Mouse (Mus musculus): ENCODE measurements around the gene Vps37c. TPM values are rescaled to one million over a fixed set of nuclear protein-coding genes. Genes with fewer than 3 reads are reported as not detected.

The Vps37c gene
- total RNA-seq (2017), result 21.0 and 25.6 TPM in 2 replicates

- ATAC-seq (ENCODE audit: extremely low read depth, insufficient number of reproducible peaks, low FRiP score, poor library complexity, severe bottlenecking), result peak; percentile 87
Measured at GRCm38 (mm10) chr19:10688537-10689352, at the start of gene Vps37c. Vps37c (plus strand) TSS chr19:10688735.

GRCm38 (mm10) chr19:10640080-10640479, 48.5 kb upstream of the Vps37c start:
- no peak for ATAC-seq (ENCODE audit: extremely low read depth, insufficient number of reproducible peaks, low FRiP score, poor library complexity, severe bottlenecking)

DNA sequence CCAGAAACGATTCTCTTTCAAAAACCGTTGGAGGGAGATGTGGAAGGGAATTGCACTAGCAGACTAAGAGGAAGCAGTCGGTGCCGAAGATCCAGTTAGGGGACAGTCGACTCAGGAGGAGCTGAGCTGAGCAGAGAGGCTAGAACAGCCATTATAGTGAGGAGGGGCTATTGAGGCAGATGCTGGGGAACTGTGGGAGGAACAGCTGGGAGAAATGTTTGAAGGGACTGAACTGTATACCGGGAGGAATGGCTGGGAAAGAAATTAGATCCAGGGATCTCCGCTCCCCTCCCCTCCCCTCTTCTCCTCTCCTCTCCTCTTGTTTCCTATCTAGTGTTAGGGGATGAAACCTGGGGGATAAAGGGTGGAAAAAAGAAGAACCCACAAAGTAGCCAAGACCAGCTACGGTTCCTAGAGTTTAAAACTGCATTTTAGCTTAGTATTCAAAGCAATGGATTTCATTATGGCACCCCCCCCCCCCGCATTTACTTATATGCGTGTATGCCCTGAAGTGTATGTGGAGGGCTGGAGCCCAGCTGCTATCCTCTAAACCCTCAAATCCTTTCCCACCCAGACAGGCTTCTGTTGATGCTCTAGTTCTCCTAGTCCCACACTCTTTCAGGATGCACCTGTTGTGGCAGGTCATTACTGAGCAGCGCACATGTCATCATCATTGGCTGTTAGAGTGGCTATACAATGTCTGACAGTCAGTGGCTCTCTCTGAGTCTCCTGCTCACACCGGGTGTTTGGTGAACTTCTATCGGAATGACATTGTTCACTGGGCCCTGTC, 47.8 kb upstream of the Vps37c start:
- ATAC-seq (ENCODE audit: extremely low read depth, insufficient number of reproducible peaks, low FRiP score, poor library complexity, severe bottlenecking), result no peak

GRCm38 (mm10) chr19:10645616-10646015, 42.9 kb upstream of the Vps37c start:
- no peak for ATAC-seq (ENCODE audit: extremely low read depth, insufficient number of reproducible peaks, low FRiP score, poor library complexity, severe bottlenecking)

DNA sequence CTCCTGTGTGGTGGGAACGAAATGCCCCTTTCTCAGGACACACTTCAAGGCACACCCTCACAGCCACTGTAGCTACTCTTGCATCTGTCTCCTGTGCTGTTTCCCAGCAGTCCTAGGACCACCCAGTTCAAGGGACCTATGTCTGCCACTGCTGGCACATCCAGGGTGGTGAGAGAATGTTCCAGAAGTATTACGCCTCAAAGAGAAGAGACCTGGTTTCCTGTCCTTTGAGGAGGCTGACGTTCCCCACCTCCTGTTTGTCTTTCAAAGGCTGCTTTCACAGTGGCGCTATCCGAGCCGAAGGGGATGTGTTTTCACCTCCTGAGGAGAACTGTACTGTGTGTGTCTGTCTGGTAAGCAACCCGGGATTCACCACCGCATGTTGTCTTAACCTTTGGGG, 40.4 kb upstream of the Vps37c start:
- no peak for ATAC-seq (ENCODE audit: extremely low read depth, insufficient number of reproducible peaks, low FRiP score, poor library complexity, severe bottlenecking)

DNA sequence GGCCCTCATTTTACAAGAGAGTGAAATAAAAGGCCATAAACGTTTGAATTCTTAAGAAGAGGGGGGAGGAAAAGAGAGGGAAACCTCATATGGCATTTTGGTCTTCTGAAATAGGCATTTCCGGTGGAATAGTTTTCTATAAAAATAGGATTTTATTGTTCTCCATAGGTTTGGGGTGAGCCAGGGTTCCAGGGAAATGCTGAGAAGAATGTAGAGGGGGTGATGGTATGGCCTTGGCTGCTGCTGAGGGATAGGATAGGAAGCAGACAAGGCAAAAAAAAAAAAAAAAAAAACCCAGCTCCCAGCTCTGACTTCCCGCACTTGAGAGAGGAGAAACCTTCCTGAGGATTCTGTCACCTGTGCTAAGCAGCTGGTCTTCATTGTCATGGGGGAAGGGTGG, 32.5 kb upstream of the Vps37c start:
- ATAC-seq (ENCODE audit: extremely low read depth, insufficient number of reproducible peaks, low FRiP score, poor library complexity, severe bottlenecking), result no peak

- no peak for ATAC-seq (ENCODE audit: extremely low read depth, insufficient number of reproducible peaks, low FRiP score, poor library complexity, severe bottlenecking)
Measured at GRCm38 (mm10) chr19:10657742-10658141, 30.8 kb upstream of the Vps37c start.

GRCm38 (mm10) chr19:10658406-10658805, 30.1 kb upstream of the Vps37c start:
- no peak for ATAC-seq (ENCODE audit: extremely low read depth, insufficient number of reproducible peaks, low FRiP score, poor library complexity, severe bottlenecking)

- no peak for ATAC-seq (ENCODE audit: extremely low read depth, insufficient number of reproducible peaks, low FRiP score, poor library complexity, severe bottlenecking)
Measured at GRCm38 (mm10) chr19:10661373-10661772, 27.2 kb upstream of the Vps37c start.

DNA sequence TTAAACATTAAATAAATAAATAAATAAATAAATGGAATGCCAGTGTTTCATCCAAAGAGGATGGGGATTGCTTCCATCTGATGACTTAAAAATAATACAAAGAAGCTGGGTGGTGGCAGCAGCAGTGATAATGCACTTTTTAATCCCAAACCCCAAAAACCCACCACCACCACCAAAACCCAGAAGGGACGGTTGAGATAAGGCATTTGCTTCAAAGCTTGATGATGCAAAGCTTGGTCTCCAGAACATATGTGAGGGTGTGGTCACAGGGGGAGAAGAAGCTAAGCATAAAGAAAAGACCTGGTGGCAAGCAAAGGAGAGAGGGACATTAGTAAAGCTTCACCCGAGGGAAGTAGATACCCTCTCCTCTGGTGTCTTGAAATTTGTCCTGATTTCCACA, 26.6 kb upstream of the Vps37c start:
- no peak for ATAC-seq (ENCODE audit: extremely low read depth, insufficient number of reproducible peaks, low FRiP score, poor library complexity, severe bottlenecking)

DNA sequence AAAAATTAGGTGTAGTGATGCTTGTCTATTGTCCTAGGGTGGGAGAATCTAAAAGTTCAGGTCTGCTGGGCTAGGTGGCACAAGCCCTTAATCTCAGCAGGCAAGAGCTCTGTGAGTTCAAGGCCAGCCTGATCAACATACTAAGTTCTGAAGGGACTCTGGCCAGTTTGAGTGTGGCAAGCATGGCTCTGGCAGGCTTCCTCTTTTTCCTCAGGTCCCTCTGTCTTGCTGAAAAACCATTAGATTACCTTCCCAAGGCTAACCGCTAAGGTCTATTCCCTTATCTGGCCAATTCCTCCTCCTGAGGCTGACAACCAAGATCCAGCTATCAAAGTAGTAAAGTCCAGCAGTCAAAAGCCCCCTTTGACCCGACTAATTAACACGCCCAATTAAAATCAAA, 25.9 kb upstream of the Vps37c start:
- ATAC-seq (ENCODE audit: extremely low read depth, insufficient number of reproducible peaks, low FRiP score, poor library complexity, severe bottlenecking), result no peak

- ATAC-seq (ENCODE audit: extremely low read depth, insufficient number of reproducible peaks, low FRiP score, poor library complexity, severe bottlenecking), result no peak
Measured at GRCm38 (mm10) chr19:10665093-10665492, 23.4 kb upstream of the Vps37c start.

DNA sequence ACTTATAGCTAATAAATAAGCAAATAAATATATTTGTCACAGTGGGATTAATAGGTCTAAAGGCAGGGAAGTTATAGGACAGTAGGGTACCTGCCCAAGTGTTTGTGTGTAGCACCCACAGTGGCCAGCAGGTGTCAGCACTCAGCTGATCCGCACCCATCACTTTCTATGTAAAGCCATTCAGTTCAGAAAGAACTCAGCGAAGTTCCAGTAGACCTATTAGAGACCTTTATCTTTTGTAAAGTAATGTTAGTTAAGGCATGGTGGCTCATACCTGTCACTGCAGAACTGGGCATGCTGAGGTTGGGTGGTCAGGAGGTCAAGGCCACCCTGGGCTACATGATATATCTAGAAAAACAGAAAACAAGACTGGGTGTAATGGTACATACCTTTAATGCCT, 23.0 kb upstream of the Vps37c start:
- peak; percentile 78 for ATAC-seq (ENCODE audit: extremely low read depth, insufficient number of reproducible peaks, low FRiP score, poor library complexity, severe bottlenecking)

GRCm38 (mm10) chr19:10671319-10671718, 17.2 kb upstream of the Vps37c start:
- no peak for ATAC-seq (ENCODE audit: extremely low read depth, insufficient number of reproducible peaks, low FRiP score, poor library complexity, severe bottlenecking)

- ATAC-seq (ENCODE audit: extremely low read depth, insufficient number of reproducible peaks, low FRiP score, poor library complexity, severe bottlenecking), result no peak
Measured at GRCm38 (mm10) chr19:10671854-10672417, 16.6 kb upstream of the Vps37c start.

GRCm38 (mm10) chr19:10673275-10673674, 15.3 kb upstream of the Vps37c start:
- no peak for ATAC-seq (ENCODE audit: extremely low read depth, insufficient number of reproducible peaks, low FRiP score, poor library complexity, severe bottlenecking)

GRCm38 (mm10) chr19:10676656-10677055, 11.9 kb upstream of the Vps37c start:
- ATAC-seq (ENCODE audit: extremely low read depth, insufficient number of reproducible peaks, low FRiP score, poor library complexity, severe bottlenecking), result no peak

- ATAC-seq (ENCODE audit: extremely low read depth, insufficient number of reproducible peaks, low FRiP score, poor library complexity, severe bottlenecking), result peak; percentile 73; the same call in 1 of the 2 replicates
Measured at GRCm38 (mm10) chr19:10677915-10678771, 10.4 kb upstream of the Vps37c start, which contains the start of gene Pga5. Pga5 (minus strand) TSS chr19:10678071.

DNA sequence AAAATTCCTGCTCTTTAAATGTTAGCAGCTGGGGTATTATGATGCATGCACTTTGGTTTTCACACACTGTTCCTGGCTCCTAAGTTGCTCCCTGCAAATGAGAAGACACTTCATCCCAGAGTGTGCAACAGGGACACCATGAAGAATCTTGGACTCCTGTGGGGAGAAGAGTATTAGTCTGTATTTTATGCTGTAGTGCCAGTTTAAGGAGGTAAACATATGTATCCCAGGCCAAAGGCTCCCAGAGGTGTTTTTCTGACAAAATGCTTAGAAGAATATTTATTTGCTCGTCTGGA, 9.8 kb upstream of the Vps37c start:
- ATAC-seq (ENCODE audit: extremely low read depth, insufficient number of reproducible peaks, low FRiP score, poor library complexity, severe bottlenecking), result no peak
